Mouse (Mus musculus) fibroblast of lung, adult 2 months (primary cell): ENCODE data around the gene D10Jhu81e.

Experiments
- DNase-seq: peaks from one replicate; pipeline ENCODE4 v3.0.0-alpha.2; 2011; ENCODE audit warnings: low read depth

The D10Jhu81e gene

GRCm38 (mm10) chr10:78163241-78163640 lies 6.3 kb downstream of the D10Jhu81e start:
- no peak for DNase-seq

- DNase-seq, result no peak
Measured at GRCm38 (mm10) chr10:78162646-78163045, 6.9 kb downstream of the D10Jhu81e start.

- DNase-seq, result no peak
Measured at GRCm38 (mm10) chr10:78161096-78161495, 8.5 kb downstream of the D10Jhu81e start.

- DNase-seq, result no peak
Measured at GRCm38 (mm10) chr10:78160369-78161095, 9.1 kb downstream of the D10Jhu81e start.

- DNase-seq, result peak; percentile 74
Measured at GRCm38 (mm10) chr10:78159906-78160305, 9.7 kb downstream of the D10Jhu81e start.

GRCm38 (mm10) chr10:78159252-78159878 lies 10.2 kb downstream of the D10Jhu81e start:
- DNase-seq, result no peak

GRCm38 (mm10) chr10:78158041-78158440 lies 11.5 kb downstream of the D10Jhu81e start:
- no peak for DNase-seq

- DNase-seq, result no peak
Measured at GRCm38 (mm10) chr10:78156926-78157325, 12.7 kb downstream of the D10Jhu81e start.

GRCm38 (mm10) chr10:78148834-78149766 lies 20.5 kb downstream of the D10Jhu81e start:
- no peak for DNase-seq

- DNase-seq, result no peak
Measured at GRCm38 (mm10) chr10:78147908-78148441, 21.6 kb downstream of the D10Jhu81e start.

- DNase-seq, result no peak
Measured at GRCm38 (mm10) chr10:78143727-78144505, 25.7 kb downstream of the D10Jhu81e start.

- DNase-seq, result no peak
Measured at GRCm38 (mm10) chr10:78140843-78141242, 28.7 kb downstream of the D10Jhu81e start.

- no peak for DNase-seq
Measured at GRCm38 (mm10) chr10:78140251-78140600, 29.4 kb downstream of the D10Jhu81e start.

- DNase-seq, result no peak
Measured at GRCm38 (mm10) chr10:78139572-78140250, 29.9 kb downstream of the D10Jhu81e start.

- no peak for DNase-seq
Measured at GRCm38 (mm10) chr10:78138812-78139523, 30.6 kb downstream of the D10Jhu81e start.

- DNase-seq, result no peak
Measured at GRCm38 (mm10) chr10:78137191-78137590, 32.4 kb downstream of the D10Jhu81e start.

GRCm38 (mm10) chr10:78135947-78136346 lies 33.6 kb downstream of the D10Jhu81e start:
- DNase-seq, result no peak

GRCm38 (mm10) chr10:78134975-78135798 lies 34.4 kb downstream of the D10Jhu81e start:
- DNase-seq, result no peak

- no peak for DNase-seq
Measured at GRCm38 (mm10) chr10:78134400-78134799, 35.2 kb downstream of the D10Jhu81e start.
